Mouse (Mus musculus) myocyte (in vitro differentiated cells): Measurements from ENCODE around the gene Ccdc110. TPM values are rescaled to one million over a fixed set of nuclear protein-coding genes. Genes with fewer than 3 reads are reported as not detected.

Source experiments
- H3K27me3 ChIP-seq: one replicate; pipeline ENCODE4 v1.6.1; 2011; ENCODE audit not compliant: control insufficient read depth, insufficient read depth, insufficient read length
- H3K36me3 ChIP-seq: one replicate; pipeline ENCODE4 v1.6.1; 2011; ENCODE audit not compliant: control insufficient read depth, insufficient read depth
- H3K4me2 ChIP-seq: one replicate; pipeline ENCODE4 v1.6.1; 2011; ENCODE audit warnings: low read depth, control low read depth
- H3K4me3 ChIP-seq: one replicate; pipeline ENCODE4 v1.5.1; 2011; ENCODE audit warnings: mild to moderate bottlenecking, control low read depth, moderate library complexity
- H3K79me2 ChIP-seq: one replicate; pipeline ENCODE4 v1.6.1; 2011; ENCODE audit not compliant: control insufficient read depth, insufficient read depth
- H3ac ChIP-seq: one replicate; pipeline ENCODE4 v1.6.1; 2011; ENCODE audit not compliant: control insufficient read depth, insufficient read length
- CEBPB ChIP-seq: IDR thresholded peaks from 2 replicates; pipeline ENCODE4 v1.6.1; 2011; ENCODE audit warnings: mild to moderate bottlenecking, moderate library complexity; ENCODE audit not compliant: poor library complexity, insufficient read depth, severe bottlenecking
- E2F4 ChIP-seq: IDR thresholded peaks from one replicate; pipeline ENCODE4 v1.6.1; 2011; ENCODE audit warnings: mild to moderate bottlenecking, control low read depth, moderate library complexity; ENCODE audit not compliant: insufficient read depth
- MAX ChIP-seq: IDR thresholded peaks from one replicate; pipeline ENCODE4 v1.6.1; 2011; ENCODE audit warnings: low read depth, mild to moderate bottlenecking, control low read depth
- MYOD1 ChIP-seq, 3 experiments: IDR thresholded peaks; one replicate each; pipeline ENCODE4 v1.6.1; 2011; ENCODE audit warnings: control low read depth in 2 of 3, low read depth in 2 of 3, mild to moderate bottlenecking in 2 of 3, moderate library complexity in 1 of 3; ENCODE audit not compliant: insufficient read length in 2 of 3, control insufficient read depth in 1 of 3
- MYOG ChIP-seq, 3 experiments: IDR thresholded peaks; one replicate each; pipeline ENCODE4 v1.6.1; 2011; ENCODE audit warnings: control low read depth in 2 of 3, low read depth in 2 of 3, mild to moderate bottlenecking in 2 of 3; ENCODE audit not compliant: insufficient read length in 2 of 3, control insufficient read depth in 1 of 3, insufficient read depth in 1 of 3
- POLR2A ChIP-seq: IDR thresholded peaks from one replicate; pipeline ENCODE4 v1.6.1; 2011; ENCODE audit warnings: low read depth, mild to moderate bottlenecking, control low read depth, moderate library complexity; ENCODE audit not compliant: insufficient read length
- POLR2AphosphoS2 ChIP-seq: IDR thresholded peaks from one replicate; pipeline ENCODE4 v1.6.1; 2011; ENCODE audit warnings: low read depth, control low read depth; ENCODE audit not compliant: insufficient read length
- REST ChIP-seq: IDR thresholded peaks from one replicate; pipeline ENCODE4 v1.6.1; 2011; ENCODE audit warnings: mild to moderate bottlenecking, control low read depth, moderate library complexity; ENCODE audit not compliant: insufficient read depth, insufficient read length
- SRF ChIP-seq: IDR thresholded peaks from one replicate; pipeline ENCODE4 v1.6.1; 2011; ENCODE audit warnings: low read depth; ENCODE audit not compliant: control insufficient read depth, insufficient read length
- TCF12 ChIP-seq: IDR thresholded peaks from one replicate; pipeline ENCODE4 v1.6.1; 2011; ENCODE audit warnings: mild to moderate bottlenecking, control low read depth; ENCODE audit not compliant: poor library complexity, insufficient read depth, severe bottlenecking
- TCF3 ChIP-seq: IDR thresholded peaks from one replicate; pipeline ENCODE4 v1.6.1; 2011; ENCODE audit warnings: low read depth, control low read depth; ENCODE audit not compliant: insufficient read length
- USF1 ChIP-seq: IDR thresholded peaks from one replicate; pipeline ENCODE4 v1.6.1; 2011; ENCODE audit warnings: low read depth, mild to moderate bottlenecking, control low read depth, moderate library complexity
- polyA plus RNA-seq: library from polyadenylated mRNA; unstranded; fragments of >200 nt; fragmentation: generic; extraction: Trizol; gene quantifications from one replicate; pipeline ENCODE4 v1.2.1, GENCODE M21; 2012; ENCODE audit warnings: missing spikeins

The Ccdc110 gene
- polyA plus RNA-seq, 1 experiment, result not detected

DNA sequence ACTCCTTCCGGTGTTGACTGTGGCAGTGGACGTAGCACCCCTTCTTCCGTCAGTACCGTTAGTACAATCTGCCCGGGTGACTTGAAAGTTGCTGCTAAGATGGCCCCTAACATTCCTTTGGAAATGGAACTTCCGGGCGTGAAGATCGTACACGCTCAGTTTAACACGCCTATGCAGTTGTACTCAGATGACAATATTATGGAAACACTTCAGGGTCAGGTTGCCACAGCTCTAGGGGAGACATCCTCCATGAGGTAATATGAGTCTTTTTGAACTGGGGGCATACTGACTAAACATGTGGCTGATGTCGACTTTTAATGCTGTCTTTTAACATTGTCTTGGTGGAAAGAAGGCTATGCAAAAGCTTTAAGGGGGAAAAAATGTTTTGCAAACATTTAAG is 20.7 kb upstream of the Ccdc110 start:
- Histone ChIP-seq H3K36me3 (peaks cover 11% of the 10 kb centered on the region), H3K79me2 (peaks cover 3% of the 10 kb centered on the region), H3K4me3 (no peak overlapping the region), H3ac (no peak overlapping the region), H3K27me3 (no peaks in the 10 kb centered on the region), H3K4me2 (no peak overlapping the region)
- TF ChIP-seq MYOD1 (IDR thresholded peaks at IDR 0.05; ENCODE audit: control insufficient read depth in 1 of 3, insufficient read length in 2 of 3, low read depth in 2 of 3) (no peak), E2F4 (no peak)

DNA sequence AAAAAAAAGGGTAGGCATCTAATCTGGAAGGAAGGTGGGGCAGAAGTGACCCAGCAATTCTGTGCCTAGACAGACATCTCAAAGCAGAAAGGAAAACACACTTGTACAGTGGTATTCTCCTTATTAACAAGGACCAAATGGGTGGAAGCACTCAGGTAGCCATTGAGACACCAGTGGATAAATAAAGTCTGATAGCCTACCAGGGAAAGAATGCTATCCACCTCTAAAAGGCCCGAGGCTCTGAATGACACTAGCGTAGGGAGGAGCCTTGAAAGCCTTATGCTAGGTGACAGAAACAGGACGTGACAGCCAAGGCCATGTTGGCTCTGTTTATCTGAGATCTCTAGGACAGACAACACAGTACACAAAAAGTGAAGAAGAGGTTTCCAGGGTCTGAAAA is 17.9 kb upstream of the Ccdc110 start:
- H3ac ChIP-seq, result no peak overlapping the region
- peaks cover 3% of the 10 kb centered on the region for H3K79me2 ChIP-seq
- TF ChIP-seq POLR2AphosphoS2, result no peak
- H3K27me3 ChIP-seq, result no peaks in the 10 kb centered on the region
- H3K4me2 ChIP-seq, result peak overlapping the region; percentile 58
- H3K36me3 ChIP-seq, result peaks cover 11% of the 10 kb centered on the region
- no peak overlapping the region for H3K4me3 ChIP-seq

DNA sequence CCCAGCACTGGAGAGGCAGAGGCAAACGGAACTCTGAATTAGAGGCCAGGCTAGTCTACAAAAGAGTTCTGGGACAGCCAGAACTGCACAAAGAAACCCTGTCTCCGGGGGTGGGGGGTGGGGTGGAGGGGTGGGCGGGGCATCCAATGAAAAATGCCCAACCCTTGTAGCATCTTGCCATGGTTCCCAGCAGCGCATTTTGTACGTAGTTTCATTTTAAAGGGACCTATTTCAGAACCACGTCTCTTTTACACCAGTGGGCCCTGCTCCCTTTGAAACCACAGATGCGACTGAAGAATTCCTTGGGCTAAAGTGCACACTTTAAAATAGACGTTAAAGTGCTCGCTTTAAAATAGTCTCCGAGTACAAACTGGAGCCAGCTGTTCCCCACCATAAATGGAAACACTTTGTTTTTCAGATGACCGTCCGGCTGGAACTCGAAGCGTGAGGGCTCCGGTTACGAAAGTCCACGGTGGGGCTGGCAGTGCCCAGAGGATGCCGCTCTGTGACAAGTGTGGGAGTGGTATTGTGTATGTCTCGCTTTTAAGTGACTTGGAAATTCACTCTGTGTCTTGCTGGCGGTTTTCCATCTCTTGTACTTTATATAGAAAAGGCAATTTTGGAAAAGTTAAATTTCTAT is 17.3 kb upstream of the Ccdc110 start:
- peak overlapping the region; percentile 58 for H3K4me2 ChIP-seq
- peaks cover 11% of the 10 kb centered on the region for H3K36me3 ChIP-seq
- no peaks in the 10 kb centered on the region for H3K27me3 ChIP-seq
- H3K4me3 ChIP-seq, result no peak overlapping the region
- H3K79me2 ChIP-seq, result peaks cover 3% of the 10 kb centered on the region
- TF ChIP-seq SRF (peak; percentile 77), MYOD1 (IDR thresholded peaks at IDR 0.05; ENCODE audit: control insufficient read depth in 1 of 3, insufficient read length in 2 of 3, low read depth in 2 of 3) (peak in 2 of 3 experiments; percentile 7 to 56), POLR2A (no peak), USF1 (no peak), TCF12 (peak; percentile 4), CEBPB (peak; percentile 27; the same call in 1 of the 2 replicates), MYOG (IDR thresholded peaks at IDR 0.05; ENCODE audit: control insufficient read depth in 1 of 3, insufficient read depth in 1 of 3, insufficient read length in 2 of 3, low read depth in 2 of 3) (peak; percentile 18 to 72 (median 70))
- H3ac ChIP-seq, result no peak overlapping the region

DNA sequence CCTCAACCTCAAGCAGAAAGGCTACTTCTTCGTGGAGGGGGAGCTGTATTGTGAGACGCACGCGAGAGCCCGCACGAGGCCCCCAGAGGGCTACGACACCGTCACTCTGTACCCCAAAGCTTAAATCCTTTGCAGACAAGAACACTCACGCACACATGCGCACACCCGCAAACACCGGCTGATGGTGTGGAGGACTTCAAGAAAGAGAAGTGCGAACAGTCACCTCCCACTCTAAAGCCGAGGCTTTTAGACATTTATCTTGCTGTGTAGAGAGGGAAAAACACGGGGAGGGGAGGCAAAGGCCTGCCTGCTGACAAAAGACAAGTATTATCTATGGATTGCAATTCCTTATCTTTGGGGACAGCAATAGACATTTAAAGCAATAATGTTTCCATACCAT is 15.5 kb upstream of the Ccdc110 start:
- Histone ChIP-seq H3ac (no peak overlapping the region), H3K4me2 (no peak overlapping the region), H3K36me3 (peaks cover 7% of the 10 kb centered on the region), H3K27me3 (no peaks in the 10 kb centered on the region), H3K4me3 (no peak overlapping the region), H3K79me2 (no peaks in the 10 kb centered on the region)
- no peak for TF ChIP-seq MYOG (IDR thresholded peaks at IDR 0.05; ENCODE audit: control insufficient read depth in 1 of 3, insufficient read depth in 1 of 3, insufficient read length in 2 of 3, low read depth in 2 of 3)
- TF ChIP-seq POLR2AphosphoS2, result no peak
- TF ChIP-seq TCF12, result no peak
- TF ChIP-seq SRF, result no peak
- no peak for TF ChIP-seq POLR2A
- TF ChIP-seq REST, result no peak

DNA sequence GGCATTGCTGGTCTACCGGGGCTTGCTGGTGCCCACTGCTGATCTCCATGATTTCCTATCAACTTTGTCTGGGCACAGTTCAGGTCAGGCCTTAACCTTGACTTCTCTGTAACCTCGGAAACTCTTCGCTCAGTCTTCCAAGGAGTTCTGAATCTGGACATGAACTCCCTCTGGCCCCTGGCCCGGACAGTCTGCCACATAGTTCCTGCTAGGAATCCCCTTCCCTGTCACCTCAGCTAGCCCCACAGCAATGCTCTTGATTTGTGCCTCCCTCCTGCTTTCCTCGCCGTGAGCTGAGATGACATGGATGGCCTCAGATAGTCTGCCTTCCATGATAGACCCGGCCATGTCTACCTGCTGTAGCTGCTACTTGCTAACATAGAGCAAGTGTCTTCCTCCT is 14.0 kb upstream of the Ccdc110 start:
- Histone ChIP-seq H3K27me3 (no peaks in the 10 kb centered on the region), H3K79me2 (no peaks in the 10 kb centered on the region), H3ac (no peak overlapping the region), H3K36me3 (peaks cover 5% of the 10 kb centered on the region), H3K4me2 (no peak overlapping the region), H3K4me3 (no peak overlapping the region)
- TF ChIP-seq REST, result no peak
- TF ChIP-seq TCF12, result no peak
- no peak for TF ChIP-seq MYOD1 (IDR thresholded peaks at IDR 0.05; ENCODE audit: control insufficient read depth in 1 of 3, insufficient read length in 2 of 3, low read depth in 2 of 3)
- no peak for TF ChIP-seq USF1

DNA sequence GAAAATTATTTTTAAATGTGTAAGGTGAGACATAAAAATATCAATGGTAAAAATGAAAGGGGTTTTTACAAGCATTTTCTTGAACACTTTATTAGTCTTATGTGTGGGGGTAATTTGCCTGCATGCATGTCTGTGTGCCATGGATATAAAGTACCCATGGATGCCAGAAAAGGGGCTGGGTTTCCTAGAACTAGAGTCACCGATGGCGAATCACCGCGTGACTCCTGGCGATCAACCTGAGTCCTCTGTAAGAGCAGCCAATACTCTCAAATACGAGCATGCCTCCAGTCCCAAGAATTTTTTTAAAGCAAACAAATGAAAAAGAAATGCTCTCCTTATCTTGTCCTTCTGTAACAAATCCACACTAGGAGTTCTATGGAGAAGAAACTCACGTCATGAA is 12.3 kb upstream of the Ccdc110 start:
- H3K27me3 ChIP-seq, result no peaks in the 10 kb centered on the region
- no peaks in the 10 kb centered on the region for H3K79me2 ChIP-seq
- no peak overlapping the region for H3K4me2 ChIP-seq
- no peaks in the 10 kb centered on the region for H3K36me3 ChIP-seq
- H3K4me3 ChIP-seq, result no peak overlapping the region
- TF ChIP-seq MYOD1 (IDR thresholded peaks at IDR 0.05; ENCODE audit: control insufficient read depth in 1 of 3, insufficient read length in 2 of 3, low read depth in 2 of 3) (no peak), POLR2AphosphoS2 (no peak), SRF (no peak), CEBPB (no peak), POLR2A (no peak), REST (no peak), USF1 (no peak), MYOG (IDR thresholded peaks at IDR 0.05; ENCODE audit: control insufficient read depth in 1 of 3, insufficient read depth in 1 of 3, insufficient read length in 2 of 3, low read depth in 2 of 3) (no peak), MAX (no peak), TCF3 (no peak)
- no peak overlapping the region for H3ac ChIP-seq
